8 mouse cellular contexts compared by ENCODE assay signal in the genomic region with DNA sequence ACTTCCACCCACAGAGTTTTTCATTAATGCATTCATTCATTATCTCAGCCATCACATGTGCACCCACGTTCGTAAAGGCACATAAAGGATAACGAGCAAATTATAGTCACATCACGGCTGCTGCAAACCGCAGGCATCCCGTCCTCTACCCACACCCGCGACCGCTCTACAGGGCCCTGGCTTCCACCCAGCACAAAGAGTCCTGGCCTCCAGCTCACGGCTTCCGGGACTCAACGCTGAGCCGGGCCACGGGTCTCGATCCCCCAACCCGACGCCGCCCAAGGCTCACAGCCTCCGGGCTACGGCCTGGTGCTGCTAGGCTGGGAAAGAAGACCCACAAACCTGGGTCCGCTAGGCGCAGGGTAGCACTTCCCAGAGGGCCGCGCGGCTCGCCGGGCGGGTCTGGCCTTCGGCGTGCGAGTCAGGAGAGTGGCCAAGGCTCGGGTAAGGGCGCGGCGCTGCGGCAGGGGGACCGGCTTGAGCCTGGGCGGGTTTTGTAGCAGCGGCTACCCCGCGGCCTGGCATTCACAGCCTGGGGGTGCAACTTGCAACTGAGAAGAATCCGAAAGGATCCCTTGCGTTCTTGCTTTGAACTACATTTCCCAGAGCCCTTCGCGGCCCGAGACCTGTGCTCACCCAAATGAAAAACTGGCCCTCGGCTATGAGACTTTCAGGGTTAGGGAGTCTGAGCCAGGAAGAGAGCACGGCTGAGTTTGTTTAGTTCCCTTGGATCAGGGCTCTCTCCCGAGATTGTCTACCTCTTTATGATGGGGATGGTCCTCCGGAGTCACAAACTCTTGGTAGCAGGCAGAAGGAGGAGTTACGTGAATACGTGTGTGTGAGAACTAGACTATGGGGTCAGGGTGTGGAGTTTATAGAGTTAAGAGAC. TPM values are rescaled to one million over a fixed set of nuclear protein-coding genes. Genes with fewer than 3 reads are reported as not detected.
DNase-seq lines count a peak whose midpoint lies in the region; ATAC-seq lines count a peak whose summit lies in the region.

A gene (minus strand): TSS at position 577 of the 889 bp plus-strand sequence.

- peak; percentile 95 for DNase-seq in Muller cell, postnatal 12 days (ENCODE audit: inconsistent ontology term)
- DNase-seq in cerebellum, adult 9-11 months, result peak; percentile 81
- DNase-seq in frontal cortex, adult 2 months (ENCODE audit: extremely low spot score in 1 of 2, low spot score in 1 of 2), result peak; percentile 49 to 86
- DNase-seq in hindbrain, embryonic 11.5 days (ENCODE audit: low spot score), result peak; percentile 85
- DNase-seq in layer of hippocampus, postnatal 10 days (ENCODE audit: low spot score in 2 of 2), result peak; percentile 74 to 79
- peak; percentile 89 for DNase-seq in lung, postnatal 10 days
- DNase-seq in ovary, postnatal 36 days (ENCODE audit: low spot score), result peak; percentile 81
- DNase-seq in thymus, postnatal 25 days, result peak; percentile 81

- peak within 1 kb of the TSS; percentile 93 for H3K27ac ChIP-seq in hindbrain, embryonic 11.5 days (ENCODE audit: low read depth, low read length)

- peak within 1 kb of the TSS; percentile 94 for H3K9ac ChIP-seq in hindbrain, embryonic 11.5 days (ENCODE audit: low read depth, low read length)

- no peaks in the 10 kb centered on the region for H3K27me3 ChIP-seq in hindbrain, embryonic 11.5 days (ENCODE audit: control insufficient read depth, insufficient read depth, low read length)

- H3K9me3 ChIP-seq in hindbrain, embryonic 11.5 days (ENCODE audit: control insufficient read depth, low read length), result no peaks in the 10 kb centered on the region

- H3K4me3 ChIP-seq in hindbrain, embryonic 11.5 days (ENCODE audit: low read depth, low read length), result peak within 1 kb of the TSS; percentile 71

- H3K4me2 ChIP-seq in hindbrain, embryonic 11.5 days (replicated peaks; ENCODE audit: low read depth, low read length), result peak within 1 kb of the TSS; percentile 40

- no peaks in the 10 kb centered on the region for H3K36me3 ChIP-seq in hindbrain, embryonic 11.5 days (ENCODE audit: control insufficient read depth, insufficient read depth, low read length)

- H3K4me1 ChIP-seq in hindbrain, embryonic 11.5 days (replicated peaks; ENCODE audit: control insufficient read depth, insufficient read depth, low read length), result no peaks in the 10 kb centered on the region

- ATAC-seq in hindbrain, embryonic 11.5 days (ENCODE audit: low FRiP score), result peak; percentile 93

- 2% methylated on average over 52 of the region's 52 CpGs for WGBS in hindbrain, embryonic 11.5 days

RNA-seq across cellular contexts. Expression of the gene that starts here (rescaled TPM):
- polyA plus RNA-seq in frontal cortex, adult 2 months (2012; rRNA removed), result 12.1 and 13.3 TPM in 2 replicates
- polyA plus RNA-seq in hindbrain, embryonic 11.5 days (2014; fragmentation: Nextera tagmentation; extraction: Ambion mirVana), result 12.5 and 13.7 TPM in 2 replicates
- total RNA-seq in layer of hippocampus, postnatal 10 days (2021), result 10 to 100 TPM; 21.3 to 22.0 TPM

Comparison
In these comparisons a context has a peak if more than half of its experiments do, and no peak if none do; other contexts are left out.
1. Peak in every context shown above with its lines: DNase-seq, ATAC-seq, H3K4me3 ChIP-seq and H3K27ac ChIP-seq.